Mouse (Mus musculus) forebrain, embryonic 13.5 days (tissue): ENCODE measurements around the gene Sptbn1. TPM values are rescaled to one million over a fixed set of nuclear protein-coding genes. Genes with fewer than 3 reads are reported as not detected.

Source experiments
- ATAC-seq: fragments of 200-750 bp; cut with Nextera tagmentation; 2 replicates; pipeline ENCODE4 v1.8.0; 2017
- H3K27ac ChIP-seq: fragments of 300-500 bp; sonication (generic); 2 replicates; pipeline ENCODE4 v1.5.1; 2015; ENCODE audit warnings: inconsistent platforms, mild to moderate bottlenecking, moderate library complexity
- H3K27me3 ChIP-seq: fragments of 300-500 bp; sonication (generic); 2 replicates; pipeline ENCODE4 v1.6.1; 2015; ENCODE audit warnings: mild to moderate bottlenecking, inconsistent platforms
- H3K36me3 ChIP-seq: fragments of 300-500 bp; sonication (generic); 2 replicates; pipeline ENCODE4 v1.6.1; 2015; ENCODE audit warnings: mild to moderate bottlenecking, inconsistent platforms; ENCODE audit not compliant: poor library complexity, severe bottlenecking
- H3K4me1 ChIP-seq: fragments of 300-500 bp; sonication (generic); 2 replicates; pipeline ENCODE4 v1.6.1; 2015; ENCODE audit warnings: inconsistent platforms
- H3K4me2 ChIP-seq: fragments of 300-500 bp; sonication (generic); 2 replicates; pipeline ENCODE4 v1.6.1; 2015; ENCODE audit warnings: inconsistent platforms, mild to moderate bottlenecking, moderate library complexity
- H3K4me3 ChIP-seq: fragments of 300-500 bp; sonication (generic); 2 replicates; pipeline ENCODE4 v1.5.1; 2015; ENCODE audit warnings: mild to moderate bottlenecking, inconsistent platforms
- H3K9ac ChIP-seq: fragments of 300-500 bp; sonication (generic); 2 replicates; pipeline ENCODE4 v1.6.1; 2015; ENCODE audit warnings: mild to moderate bottlenecking, inconsistent platforms
- H3K9me3 ChIP-seq: fragments of 300-500 bp; sonication (generic); replicated peaks from 2 replicates; pipeline ENCODE4 v1.6.1; 2016; ENCODE audit warnings: inconsistent platforms
- WGBS: fragments of 180-500 bp; shearing (Covaris S2); methylation state at CpG from one replicate; pipeline ENCODE4 v1.1.7; 2015; 5-methylcytosine and 5-hydroxymethylcytosine counted together
- polyA plus RNA-seq: library from polyadenylated mRNA; unstranded; fragments of >200 nt; fragmentation: Nextera tagmentation; extraction: Ambion mirVana; gene quantifications from 2 replicates; pipeline ENCODE4 v1.2.1, GENCODE M21; 2015

Sptbn1 gene
- polyA plus RNA-seq, 1 experiment from 2014 or later, result 85.6 TPM

GRCm38 (mm10) chr11:30249452-30250016 is 18.4 kb downstream of the Sptbn1 start:
- Histone ChIP-seq H3K36me3 (no peaks in the 10 kb centered on the region), H3K27me3 (no peaks in the 10 kb centered on the region), H3K4me2 (no peak overlapping the region), H3K27ac (no peak overlapping the region), H3K4me1 (0 out of 2 replicates have a peak, but pooled peaks cover 5% of the 10 kb centered on the region), H3K9ac (no peak overlapping the region), H3K4me3 (no peak overlapping the region), H3K9me3 (no peaks in the 10 kb centered on the region)
- 89% methylated on average over 4 of the region's 4 CpGs for WGBS
- no peak for ATAC-seq

GRCm38 (mm10) chr11:30247106-30247505 is 20.9 kb downstream of the Sptbn1 start:
- H3K4me1 ChIP-seq, result peaks cover 13% of the 10 kb centered on the region
- no peaks in the 10 kb centered on the region for H3K36me3 ChIP-seq
- H3K4me2 ChIP-seq, result no peak overlapping the region
- WGBS, result 76% methylated on average over 1 of the region's 1 CpGs
- no peak for ATAC-seq
- no peak overlapping the region for H3K9ac ChIP-seq
- H3K4me3 ChIP-seq, result no peak overlapping the region
- no peaks in the 10 kb centered on the region for H3K9me3 ChIP-seq
- H3K27ac ChIP-seq, result no peak overlapping the region
- no peaks in the 10 kb centered on the region for H3K27me3 ChIP-seq

DNA sequence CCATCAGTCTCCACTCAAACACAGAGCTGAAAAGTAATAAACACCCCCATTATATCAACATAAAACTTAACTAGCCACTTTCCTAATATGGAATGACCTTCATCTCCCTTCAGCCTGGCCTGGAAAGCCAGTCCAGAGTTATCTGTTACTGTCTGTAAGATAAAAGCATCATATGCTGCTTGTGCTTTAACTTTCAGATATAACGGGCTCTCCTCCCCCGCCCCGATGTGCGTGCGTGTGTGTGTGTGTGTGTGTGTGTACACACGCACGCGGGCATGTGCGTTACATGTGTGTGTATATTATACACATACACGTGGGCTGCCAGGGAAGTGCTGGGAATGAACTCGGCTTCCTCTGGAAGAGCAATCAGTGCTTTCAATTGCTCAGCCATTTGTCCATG is 21.8 kb downstream of the Sptbn1 start:
- no peak for ATAC-seq
- peaks cover 8% of the 10 kb centered on the region for H3K4me1 ChIP-seq
- H3K36me3 ChIP-seq, result no peaks in the 10 kb centered on the region
- no peak overlapping the region for H3K4me2 ChIP-seq
- H3K27ac ChIP-seq, result no peak overlapping the region
- 92% methylated on average over 11 of the region's 11 CpGs for WGBS
- no peak overlapping the region for H3K4me3 ChIP-seq
- H3K9ac ChIP-seq, result no peak overlapping the region
- no peaks in the 10 kb centered on the region for H3K27me3 ChIP-seq
- H3K9me3 ChIP-seq, result no peaks in the 10 kb centered on the region

DNA sequence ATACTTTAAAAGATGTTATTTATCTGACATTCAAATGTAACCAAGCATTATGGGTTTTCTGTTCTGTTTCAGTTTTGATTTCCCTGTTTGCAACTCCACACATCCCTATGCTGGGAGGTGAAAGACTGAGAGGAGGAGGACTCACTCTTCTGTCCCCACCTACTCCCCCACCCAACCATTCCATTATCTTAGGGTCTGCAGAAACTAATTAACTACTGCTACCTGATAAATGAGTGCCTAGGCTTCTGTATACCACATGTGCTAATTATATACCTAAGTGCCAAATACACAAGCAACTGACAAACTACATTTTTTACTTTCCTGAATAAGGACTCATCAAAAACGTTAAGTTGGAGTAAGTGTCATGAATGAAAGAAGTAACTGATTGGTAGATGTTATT is 23.8 kb downstream of the Sptbn1 start:
- H3K36me3 ChIP-seq, result no peaks in the 10 kb centered on the region
- ATAC-seq, result no peak
- no peak overlapping the region for H3K4me2 ChIP-seq
- H3K9me3 ChIP-seq, result no peaks in the 10 kb centered on the region
- no peak overlapping the region for H3K4me3 ChIP-seq
- H3K27ac ChIP-seq, result no peak overlapping the region
- no peak overlapping the region for H3K9ac ChIP-seq
- no peaks in the 10 kb centered on the region for H3K27me3 ChIP-seq
- WGBS, result 62% methylated on average over 1 of the region's 1 CpGs
- H3K4me1 ChIP-seq, result peaks cover 8% of the 10 kb centered on the region

DNA sequence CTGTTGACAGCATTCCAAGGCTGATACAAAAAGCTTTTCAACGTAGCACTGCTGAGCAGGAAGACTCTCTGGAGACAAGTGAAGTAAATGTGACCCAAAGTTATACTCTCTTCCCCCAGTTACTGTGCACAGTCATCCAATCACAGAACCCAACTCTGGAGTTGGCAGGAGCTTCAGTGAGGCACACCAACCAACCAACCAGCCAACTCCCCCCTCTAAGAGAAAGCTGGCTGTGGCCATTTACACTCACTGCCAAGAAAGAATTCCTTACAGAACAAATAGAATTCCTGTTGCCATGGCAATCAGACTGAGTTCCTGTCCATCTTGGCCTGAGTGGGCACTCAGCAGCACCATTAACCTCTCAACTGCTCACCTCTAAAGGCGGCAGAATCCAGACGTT is 24.4 kb downstream of the Sptbn1 start:
- ATAC-seq, result peak; percentile 79
- 50% methylated on average over 3 of the region's 3 CpGs for WGBS
- Histone ChIP-seq H3K4me3 (no peak overlapping the region), H3K36me3 (no peaks in the 10 kb centered on the region), H3K27ac (no peak overlapping the region), H3K9me3 (no peaks in the 10 kb centered on the region), H3K27me3 (no peaks in the 10 kb centered on the region), H3K4me2 (no peak overlapping the region), H3K9ac (no peak overlapping the region), H3K4me1 (peaks cover 8% of the 10 kb centered on the region)

DNA sequence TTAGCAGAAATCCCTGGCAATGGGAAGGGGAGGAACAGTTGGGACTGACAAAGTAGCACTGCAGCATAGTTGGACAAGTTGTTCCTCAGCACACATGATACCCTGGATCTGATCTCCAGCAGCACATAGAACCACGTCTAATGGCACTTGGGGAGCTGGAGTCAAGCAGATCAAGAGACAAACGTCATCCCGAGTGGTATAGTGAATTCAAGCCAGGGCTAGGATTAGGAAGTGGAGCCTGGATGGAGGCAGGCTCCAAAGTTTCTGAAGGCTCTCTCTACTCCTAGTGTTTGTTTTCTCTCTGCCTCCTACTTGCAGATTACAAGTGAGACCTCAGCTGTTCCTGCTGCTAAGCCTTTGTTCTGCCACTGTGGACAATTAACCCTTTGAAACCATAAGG is 27.1 kb downstream of the Sptbn1 start:
- WGBS, result 46% methylated on average over 3 of the region's 3 CpGs
- Histone ChIP-seq H3K4me1 (peaks cover 12% of the 10 kb centered on the region), H3K27ac (no peak overlapping the region), H3K4me3 (no peak overlapping the region), H3K9me3 (no peaks in the 10 kb centered on the region), H3K4me2 (no peak overlapping the region), H3K27me3 (no peaks in the 10 kb centered on the region), H3K36me3 (no peaks in the 10 kb centered on the region), H3K9ac (no peak overlapping the region)
- ATAC-seq, result no peak

DNA sequence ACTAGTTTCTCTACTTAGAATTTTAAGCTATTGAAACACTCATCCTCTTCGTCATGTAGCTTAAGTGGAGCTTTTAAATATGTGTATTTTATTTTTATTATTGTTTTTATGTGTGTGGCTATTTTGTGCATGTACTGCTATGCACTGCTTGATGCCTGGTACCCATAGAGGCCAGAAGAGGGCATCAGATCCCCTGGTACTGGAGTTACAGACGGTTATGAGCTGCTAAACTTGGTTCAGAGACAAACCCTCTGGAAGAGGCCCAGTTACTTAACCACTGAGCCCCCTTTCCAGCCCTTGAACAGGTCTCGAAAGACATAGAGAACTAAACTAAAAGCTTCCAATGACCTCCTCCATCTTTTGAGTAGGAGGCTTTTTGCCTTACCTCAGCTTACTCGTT is 30.0 kb downstream of the Sptbn1 start:
- H3K9me3 ChIP-seq, result no peaks in the 10 kb centered on the region
- 56% methylated on average over 4 of the region's 4 CpGs for WGBS
- H3K4me3 ChIP-seq, result no peak overlapping the region
- no peak overlapping the region for H3K27ac ChIP-seq
- no peak overlapping the region for H3K4me2 ChIP-seq
- peaks cover 4% of the 10 kb centered on the region; the same call in 1 of the 2 replicates for H3K4me1 ChIP-seq
- H3K9ac ChIP-seq, result no peak overlapping the region
- no peaks in the 10 kb centered on the region for H3K36me3 ChIP-seq
- ATAC-seq, result no peak; the same call in 1 of the 2 replicates
- H3K27me3 ChIP-seq, result no peaks in the 10 kb centered on the region

DNA sequence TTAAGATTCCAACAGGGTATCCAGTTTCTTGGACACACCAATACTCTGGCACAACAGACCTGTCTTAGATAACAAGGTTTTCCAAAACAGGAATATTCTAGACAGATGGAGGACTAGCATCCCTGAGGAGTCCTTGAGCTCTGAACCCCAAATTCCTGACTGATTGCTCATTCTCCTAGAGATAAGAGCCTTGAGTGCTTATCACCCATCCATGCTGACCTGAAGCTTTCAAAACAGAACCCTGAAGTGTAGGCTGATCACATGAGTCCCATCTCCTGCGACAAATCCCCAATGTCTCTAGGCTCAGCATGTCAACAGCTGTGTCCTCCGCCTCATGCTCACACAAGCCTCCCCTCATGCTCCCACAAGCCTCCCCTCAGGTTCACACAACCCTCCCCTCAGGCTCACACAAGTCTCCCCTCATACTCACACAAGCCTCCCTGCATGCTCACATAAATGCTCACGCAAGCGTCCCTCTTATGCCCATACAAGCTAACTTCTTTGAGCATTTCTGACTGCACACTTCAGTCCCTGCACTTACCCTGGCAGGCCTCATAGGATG is 31.2 kb downstream of the Sptbn1 start:
- Histone ChIP-seq H3K27ac (no peak overlapping the region), H3K9ac (no peak overlapping the region), H3K4me2 (no peak overlapping the region), H3K27me3 (no peaks in the 10 kb centered on the region), H3K9me3 (no peaks in the 10 kb centered on the region), H3K4me1 (peaks cover 6% of the 10 kb centered on the region; the same call in 1 of the 2 replicates), H3K4me3 (no peak overlapping the region), H3K36me3 (no peaks in the 10 kb centered on the region)
- no peak for ATAC-seq
- WGBS, result 82% methylated on average over 4 of the region's 4 CpGs

DNA sequence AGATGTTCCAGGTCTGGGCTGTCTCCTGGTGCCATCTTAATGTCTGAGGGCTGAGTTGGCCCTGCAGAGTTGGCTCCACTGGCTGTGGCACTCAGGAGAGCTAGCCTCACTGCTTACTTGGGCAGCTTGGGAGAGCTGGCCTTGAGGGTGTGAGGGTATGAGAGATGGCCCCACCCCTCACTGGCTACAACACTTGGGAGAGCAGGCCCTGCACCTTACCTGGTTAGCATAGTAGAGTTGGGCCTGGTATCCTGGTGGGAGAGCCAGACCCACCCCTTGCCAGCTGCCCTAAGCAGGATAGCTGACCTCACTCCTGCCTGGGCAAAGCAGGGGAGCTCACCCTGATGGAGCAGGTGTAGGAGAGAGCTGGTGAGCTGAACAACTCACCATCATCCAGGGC is 32.3 kb downstream of the Sptbn1 start:
- H3K27me3 ChIP-seq, result no peaks in the 10 kb centered on the region
- no peaks in the 10 kb centered on the region for H3K36me3 ChIP-seq
- no peak overlapping the region for H3K4me2 ChIP-seq
- no peak overlapping the region for H3K4me3 ChIP-seq
- H3K27ac ChIP-seq, result no peak overlapping the region
- H3K9ac ChIP-seq, result no peak overlapping the region
- ATAC-seq, result peak; percentile 38; the same call in 1 of the 2 replicates
- H3K9me3 ChIP-seq, result no peaks in the 10 kb centered on the region
- H3K4me1 ChIP-seq, result peaks cover 10% of the 10 kb centered on the region; the same call in 1 of the 2 replicates

- H3K4me3 ChIP-seq, result no peak overlapping the region
- H3K4me1 ChIP-seq, result peaks cover 10% of the 10 kb centered on the region; the same call in 1 of the 2 replicates
- no peak overlapping the region for H3K27ac ChIP-seq
- H3K9me3 ChIP-seq, result no peaks in the 10 kb centered on the region
- H3K4me2 ChIP-seq, result no peak overlapping the region
- H3K36me3 ChIP-seq, result no peaks in the 10 kb centered on the region
- 85% methylated on average over 2 of the region's 2 CpGs for WGBS
- no peak for ATAC-seq
- no peaks in the 10 kb centered on the region for H3K27me3 ChIP-seq
- H3K9ac ChIP-seq, result no peak overlapping the region
Measured at GRCm38 (mm10) chr11:30235218-30235617, 32.8 kb downstream of the Sptbn1 start.

GRCm38 (mm10) chr11:30233946-30234345 is 34.0 kb downstream of the Sptbn1 start:
- Histone ChIP-seq H3K4me2 (no peak overlapping the region), H3K36me3 (no peaks in the 10 kb centered on the region), H3K4me1 (peaks cover 10% of the 10 kb centered on the region; the same call in 1 of the 2 replicates), H3K4me3 (no peak overlapping the region), H3K27me3 (no peaks in the 10 kb centered on the region), H3K9me3 (no peaks in the 10 kb centered on the region), H3K27ac (no peak overlapping the region), H3K9ac (no peak overlapping the region)
- no peak for ATAC-seq
- WGBS, result 85% methylated on average over 4 of the region's 4 CpGs

DNA sequence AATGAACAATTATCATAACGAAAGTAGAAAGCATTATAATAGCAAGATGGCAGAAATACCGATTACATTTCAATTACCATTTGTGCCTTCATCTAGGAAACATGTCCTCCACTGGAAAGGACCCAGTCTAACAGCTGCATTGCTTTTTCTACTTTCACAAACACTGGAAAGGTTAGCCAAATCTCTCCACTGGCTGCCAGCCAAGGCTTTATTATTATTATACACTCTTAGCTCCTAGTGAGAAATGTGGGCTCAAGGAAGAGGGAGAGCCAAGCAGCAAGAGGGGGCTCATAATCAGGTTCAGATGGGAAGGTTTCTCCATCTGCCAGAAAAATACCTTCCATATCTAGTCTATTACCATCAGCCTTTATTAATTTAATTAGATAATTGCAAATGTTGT is 35.9 kb downstream of the Sptbn1 start:
- no peak overlapping the region for H3K4me2 ChIP-seq
- peaks cover 9% of the 10 kb centered on the region; the same call in 1 of the 2 replicates for H3K4me1 ChIP-seq
- H3K9ac ChIP-seq, result no peak overlapping the region
- H3K9me3 ChIP-seq, result no peaks in the 10 kb centered on the region
- no peak overlapping the region for H3K4me3 ChIP-seq
- 80% methylated on average over 2 of the region's 2 CpGs for WGBS
- no peaks in the 10 kb centered on the region for H3K36me3 ChIP-seq
- H3K27me3 ChIP-seq, result no peaks in the 10 kb centered on the region
- ATAC-seq, result no peak
- no peak overlapping the region for H3K27ac ChIP-seq

DNA sequence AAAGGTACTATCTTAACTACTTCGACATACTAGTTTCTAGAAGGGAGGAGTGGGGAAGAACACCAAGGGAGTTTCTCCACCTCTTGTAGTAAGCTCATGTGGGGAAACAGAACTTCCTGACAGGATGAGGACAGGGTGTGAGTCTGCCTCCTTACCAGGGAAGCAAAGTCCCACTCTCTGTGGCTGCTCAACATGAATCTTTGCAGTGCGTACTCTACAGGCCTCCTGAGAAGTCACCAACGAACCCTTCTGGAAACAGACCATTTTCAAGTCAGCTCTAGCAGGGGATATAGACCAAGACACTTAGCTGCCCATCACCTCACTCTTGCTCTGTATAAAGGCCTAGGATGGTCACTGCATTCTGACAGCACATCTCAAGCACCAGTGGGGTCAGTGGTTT is 36.6 kb downstream of the Sptbn1 start:
- no peak overlapping the region for H3K4me3 ChIP-seq
- H3K9me3 ChIP-seq, result no peaks in the 10 kb centered on the region
- no peaks in the 10 kb centered on the region for H3K27me3 ChIP-seq
- no peaks in the 10 kb centered on the region for H3K36me3 ChIP-seq
- H3K4me2 ChIP-seq, result no peak overlapping the region
- H3K9ac ChIP-seq, result no peak overlapping the region
- WGBS, result 85% methylated on average over 3 of the region's 3 CpGs
- H3K27ac ChIP-seq, result no peak overlapping the region
- ATAC-seq, result no peak
- H3K4me1 ChIP-seq, result peaks cover 6% of the 10 kb centered on the region; the same call in 1 of the 2 replicates
